In the genomic region with DNA sequence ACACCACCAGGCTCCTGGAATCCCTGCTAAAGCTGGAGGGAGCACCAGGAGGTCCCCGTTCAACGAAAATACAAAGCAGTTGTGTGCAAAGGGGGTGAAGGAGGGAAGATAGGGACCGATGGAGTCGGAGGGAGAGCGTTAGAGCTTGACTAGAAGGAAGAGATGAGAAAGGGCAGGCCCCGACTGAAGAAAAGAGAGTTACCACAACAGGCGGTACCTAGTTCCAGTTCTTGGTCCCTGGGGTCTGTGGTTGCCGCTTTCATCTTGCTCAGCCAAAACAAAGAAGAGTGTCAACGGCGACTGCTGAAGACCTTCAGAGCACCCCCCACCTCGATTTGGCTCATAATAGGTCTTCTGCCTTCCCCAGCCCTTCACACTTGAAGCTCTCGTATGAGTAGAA, we compare ENCODE assay signal across 8 mouse cellular contexts. TPM values are rescaled to one million over a fixed set of nuclear protein-coding genes. Genes with fewer than 3 reads are reported as not detected.
DNase-seq lines count a peak whose midpoint lies in the region; ATAC-seq and TF ChIP-seq lines count a peak whose summit lies in the region.

No protein-coding gene starts in this region.

- peak overlapping the region; percentile 100 for H3K4me3 ChIP-seq in layer of hippocampus, adult 2 months
- peak overlapping the region; percentile 87 for H3K4me3 ChIP-seq in hindbrain, embryonic 15.5 days
- H3K4me3 ChIP-seq in midbrain, embryonic 14.5 days (replicated peaks; ENCODE audit: low read depth, low read length), result peak overlapping the region; percentile 94

- under 1% methylated on average over 12 of the region's 12 CpGs for WGBS in hindbrain, embryonic 15.5 days
- under 1% methylated on average over 12 of the region's 12 CpGs for WGBS in midbrain, embryonic 14.5 days

- DNase-seq in layer of hippocampus, adult 2 months (ENCODE audit: low spot score in 2 of 2), result no peak
- DNase-seq in layer of hippocampus, postnatal 10 days (ENCODE audit: low spot score in 2 of 2), result no peak
- DNase-seq in c-Kit-positive CD71-negative TER-119-negative erythroid progenitor cells, embryonic 14.5 days (ENCODE audit: low read depth), result peak; percentile 23
- peak; percentile 71 for DNase-seq in midbrain, embryonic 14.5 days
- no peak for DNase-seq in thymus, adult 18-20 months
- no peak for DNase-seq in kidney, postnatal 14 days

- H3K27ac ChIP-seq in layer of hippocampus, adult 2 months, result peak overlapping the region; percentile 98
- H3K27ac ChIP-seq in hindbrain, embryonic 15.5 days (replicated peaks), result peak overlapping the region; percentile 96
- H3K27ac ChIP-seq in midbrain, embryonic 14.5 days (replicated peaks; ENCODE audit: low read depth, low read length), result peak overlapping the region; percentile 96

- TF ChIP-seq CTCF in layer of hippocampus, adult 2 months (conservative IDR thresholded peaks at IDR 0.05), result no peak

- H3K4me1 ChIP-seq in hindbrain, embryonic 15.5 days (replicated peaks), result peaks cover 21% of the 10 kb centered on the region
- peaks cover 15% of the 10 kb centered on the region for H3K4me1 ChIP-seq in midbrain, embryonic 14.5 days (ENCODE audit: control insufficient read depth, insufficient read depth, low read length)

- peak overlapping the region; percentile 80 for H3K9ac ChIP-seq in hindbrain, embryonic 15.5 days
- H3K9ac ChIP-seq in midbrain, embryonic 14.5 days (replicated peaks; ENCODE audit: low read length), result peak overlapping the region; percentile 83

- peak overlapping the region; percentile 88 for H3K4me2 ChIP-seq in hindbrain, embryonic 15.5 days
- H3K4me2 ChIP-seq in midbrain, embryonic 14.5 days (ENCODE audit: low read length), result peak overlapping the region; percentile 82

- no peaks in the 10 kb centered on the region for H3K9me3 ChIP-seq in hindbrain, embryonic 15.5 days
- no peaks in the 10 kb centered on the region for H3K9me3 ChIP-seq in midbrain, embryonic 14.5 days (ENCODE audit: control insufficient read depth, low read length)

- peak; percentile 10; the same call in 1 of the 2 replicates for ATAC-seq in hindbrain, embryonic 15.5 days (ENCODE audit: low FRiP score, low read depth)
- peak; percentile 0; the same call in 1 of the 2 replicates for ATAC-seq in midbrain, embryonic 14.5 days (ENCODE audit: low FRiP score, low TSS enrichment)
- no peak; the same call in 1 of the 2 replicates for ATAC-seq in frontal cortex, adult (ENCODE audit: low TSS enrichment)

- H3K27me3 ChIP-seq in hindbrain, embryonic 15.5 days, result no peaks in the 10 kb centered on the region
- H3K27me3 ChIP-seq in midbrain, embryonic 14.5 days (ENCODE audit: control insufficient read depth, insufficient read depth, low read length), result no peaks in the 10 kb centered on the region

- H3K36me3 ChIP-seq in hindbrain, embryonic 15.5 days, result no peaks in the 10 kb centered on the region
- H3K36me3 ChIP-seq in midbrain, embryonic 14.5 days (ENCODE audit: control insufficient read depth, insufficient read depth, low read length), result no peaks in the 10 kb centered on the region

RNA-seq across cellular contexts. Expression of a gene that starts 0.8 kb away (rescaled TPM):
- total RNA-seq in layer of hippocampus, adult 2 months (2021), result 10 to 100 TPM; 23.7 to 27.1 TPM
- 10 to 100 TPM; 21.1 to 25.1 TPM for total RNA-seq in layer of hippocampus, postnatal 10 days (2021)
- polyA plus RNA-seq in hindbrain, embryonic 15.5 days (2015; fragmentation: Nextera tagmentation; extraction: Ambion mirVana), result 15.7 and 17.8 TPM in 2 replicates
- polyA plus RNA-seq in midbrain, embryonic 14.5 days (2014; fragmentation: Nextera tagmentation; extraction: Ambion mirVana), result 22.0 and 22.9 TPM in 2 replicates

RNA-seq across cellular contexts. Expression of a gene that starts 59.6 kb away (rescaled TPM):
- 10 to 100 TPM; 10.5 to 11.3 TPM for total RNA-seq in layer of hippocampus, adult 2 months (2021)
- 1 to 10 TPM; 5.3 to 7.0 TPM for total RNA-seq in layer of hippocampus, postnatal 10 days (2021)
- polyA plus RNA-seq in hindbrain, embryonic 15.5 days (2015; fragmentation: Nextera tagmentation; extraction: Ambion mirVana), result 0.07 TPM in 1 of 2 replicates, not detected in the other
- polyA plus RNA-seq in midbrain, embryonic 14.5 days (2014; fragmentation: Nextera tagmentation; extraction: Ambion mirVana), result 0.07 TPM in 1 of 2 replicates, not detected in the other

Comparison
In these comparisons a context has a peak if more than half of its experiments do, and no peak if none do; other contexts are left out.
1. DNase-seq: peak in c-Kit-positive CD71-negative TER-119-negative erythroid progenitor cells, embryonic 14.5 days (single experiment) and midbrain, embryonic 14.5 days (single experiment); none in layer of hippocampus, adult 2 months (0 of 2), layer of hippocampus, postnatal 10 days (0 of 2), thymus, adult 18-20 months (0 of 2) and kidney, postnatal 14 days (single experiment).
2. Peak in every context shown above with its lines, with median percentiles within 50 percentile points of each other: H3K27ac ChIP-seq and H3K4me3 ChIP-seq.